Mouse (Mus musculus): ENCODE results near the gene Tfap4.

DNA sequence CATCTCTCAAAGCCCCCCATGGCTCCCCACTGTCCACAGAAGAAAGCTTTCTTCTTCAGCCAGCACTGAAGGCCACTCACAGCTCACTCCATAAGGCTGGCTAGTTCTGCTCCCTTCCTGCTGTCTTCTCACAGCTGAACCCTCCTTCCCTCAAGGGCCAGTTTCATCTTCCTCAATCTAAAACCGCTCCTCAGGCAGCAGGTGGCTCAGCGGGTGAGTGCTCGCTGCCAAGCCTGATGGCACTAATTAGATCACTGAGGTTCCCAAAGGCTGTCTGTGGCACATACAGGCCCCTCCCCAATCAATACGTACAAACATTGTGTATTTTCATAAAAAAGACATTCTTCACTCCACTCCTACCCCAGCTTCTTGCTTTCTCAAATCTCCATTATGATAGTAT lies 40.5 kb downstream of the Tfap4 start:
- TF ChIP-seq EP300 (IDR thresholded peaks at IDR 0.05): no peak
- no peak for TF ChIP-seq CTCF (IDR thresholded peaks at IDR 0.05)
